Mouse (Mus musculus): ENCODE measurements around the gene Gamt.

GRCm38 (mm10) chr10:80298571-80299281, 37.9 kb upstream of the Gamt start:
- TF ChIP-seq POLR2A (IDR thresholded peaks at IDR 0.05; ENCODE audit: low read depth, low read length) = no peak
- TF ChIP-seq CTCF (IDR thresholded peaks at IDR 0.05; ENCODE audit: extremely low read depth, insufficient read depth, insufficient read length, insufficient replicate concordance) = no peak

Measured in spleen, adult 2 months (tissue).